ENCODE assay signal across 9 mouse cellular contexts in genomic region chr16:56886616-56887116, GRCm38 (mm10). TPM values are rescaled to one million over a fixed set of nuclear protein-coding genes. Genes with fewer than 3 reads are reported as not detected.
DNase-seq lines count a peak whose midpoint lies in the region; ATAC-seq and TF ChIP-seq lines count a peak whose summit lies in the region.
"Had no signal": no experiment of that assay in that cellular context is flagged by ENCODE, and none has a peak within 500 bp of the region (broad histone marks: within the 10 kb centered on the region; RNA-seq: fewer than 3 reads in every experiment).

No protein-coding gene starts in this region.

- no peaks in the 10 kb centered on the region for H3K36me3 ChIP-seq in heart, postnatal 0 days (replicated peaks; ENCODE audit: control insufficient read depth, insufficient read depth, low read length)
- H3K36me3 ChIP-seq in embryonic facial prominence, embryonic 12.5 days, result no peaks in the 10 kb centered on the region
- no peaks in the 10 kb centered on the region for H3K36me3 ChIP-seq in intestine, embryonic 16.5 days (ENCODE audit: control insufficient read depth, insufficient read depth, low read length)
- no peaks in the 10 kb centered on the region for H3K36me3 ChIP-seq in neural tube, embryonic 13.5 days
- H3K36me3 ChIP-seq: G1E had no signal

- no peaks in the 10 kb centered on the region for H3K4me1 ChIP-seq in heart, postnatal 0 days (ENCODE audit: control insufficient read depth, insufficient read depth)
- H3K4me1 ChIP-seq in embryonic facial prominence, embryonic 12.5 days, result no peaks in the 10 kb centered on the region
- H3K4me1 ChIP-seq in intestine, embryonic 16.5 days (ENCODE audit: control insufficient read depth, insufficient read depth, low read length), result no peaks in the 10 kb centered on the region
- H3K4me1 ChIP-seq in neural tube, embryonic 13.5 days (replicated peaks), result peaks cover 8% of the 10 kb centered on the region; the same call in 1 of the 2 replicates

- TF ChIP-seq CTCF in heart, postnatal 0 days (IDR thresholded peaks at IDR 0.05; ENCODE audit: low read depth), result no peak

- WGBS in heart, postnatal 0 days, result 25% methylated on average over 9 of the region's 9 CpGs
- WGBS in embryonic facial prominence, embryonic 12.5 days, result 25% methylated on average over 9 of the region's 9 CpGs
- 28% methylated on average over 9 of the region's 9 CpGs for WGBS in intestine, embryonic 16.5 days
- 30% methylated on average over 9 of the region's 9 CpGs for WGBS in neural tube, embryonic 13.5 days

- no peak overlapping the region for H3K27ac ChIP-seq in heart, postnatal 0 days (ENCODE audit: low read depth)
- no peak overlapping the region for H3K27ac ChIP-seq in embryonic facial prominence, embryonic 12.5 days
- H3K27ac ChIP-seq in intestine, embryonic 16.5 days (ENCODE audit: low read length), result no peak overlapping the region
- H3K27ac ChIP-seq in neural tube, embryonic 13.5 days (replicated peaks), result no peak overlapping the region

- no peak for DNase-seq in heart, postnatal 0 days (ENCODE audit: low spot score)
- DNase-seq in heart, adult 11 months, result no peak
- DNase-seq in left cerebral cortex, adult 11 months (ENCODE audit: low spot score), result no peak
- DNase-seq in yolk sac, embryonic 10.5 days (ENCODE audit: low spot score), result no peak
- DNase-seq in layer of hippocampus, postnatal 25 days (ENCODE audit: extremely low spot score in 1 of 2, low spot score in 1 of 2), result no peak

- H3K27me3 ChIP-seq in heart, postnatal 0 days (ENCODE audit: control insufficient read depth, insufficient read depth, low read length), result no peaks in the 10 kb centered on the region
- no peaks in the 10 kb centered on the region for H3K27me3 ChIP-seq in embryonic facial prominence, embryonic 12.5 days
- H3K27me3 ChIP-seq in intestine, embryonic 16.5 days (replicated peaks; ENCODE audit: control insufficient read depth, insufficient read depth, low read length), result no peaks in the 10 kb centered on the region
- no peaks in the 10 kb centered on the region for H3K27me3 ChIP-seq in neural tube, embryonic 13.5 days

- ATAC-seq in heart, postnatal 0 days (ENCODE audit: insufficient read depth, low read depth), result no peak
- no peak for ATAC-seq in embryonic facial prominence, embryonic 12.5 days (ENCODE audit: insufficient number of reproducible peaks, insufficient read depth, low FRiP score, low TSS enrichment)
- no peak for ATAC-seq in intestine, embryonic 16.5 days
- no peak for ATAC-seq in neural tube, embryonic 13.5 days (ENCODE audit: low read depth)

- no peaks in the 10 kb centered on the region for H3K9me3 ChIP-seq in heart, postnatal 0 days (replicated peaks; ENCODE audit: control insufficient read depth, low read length)
- H3K9me3 ChIP-seq in embryonic facial prominence, embryonic 12.5 days, result no peaks in the 10 kb centered on the region
- no peaks in the 10 kb centered on the region for H3K9me3 ChIP-seq in intestine, embryonic 16.5 days (ENCODE audit: control insufficient read depth, low read length)
- no peaks in the 10 kb centered on the region for H3K9me3 ChIP-seq in neural tube, embryonic 13.5 days
- H3K9me3 ChIP-seq: G1E had no signal

- no peak for TF ChIP-seq EP300 in heart, postnatal 0 days (IDR thresholded peaks at IDR 0.05; ENCODE audit: low read depth)

- no peak overlapping the region for H3K9ac ChIP-seq in heart, postnatal 0 days (replicated peaks; ENCODE audit: low read depth, low read length)
- H3K9ac ChIP-seq in embryonic facial prominence, embryonic 12.5 days, result no peak overlapping the region
- no peak overlapping the region for H3K9ac ChIP-seq in intestine, embryonic 16.5 days (ENCODE audit: low read depth, low read length)
- peak overlapping the region; percentile 58 for H3K9ac ChIP-seq in neural tube, embryonic 13.5 days

- peak overlapping the region; percentile 54 for H3K4me3 ChIP-seq in heart, postnatal 0 days (ENCODE audit: low read depth, low read length)
- peak overlapping the region; percentile 51 for H3K4me3 ChIP-seq in embryonic facial prominence, embryonic 12.5 days
- peak overlapping the region; percentile 57 for H3K4me3 ChIP-seq in intestine, embryonic 16.5 days (ENCODE audit: low read length)
- H3K4me3 ChIP-seq in neural tube, embryonic 13.5 days, result peak overlapping the region; percentile 44

- H3K4me2 ChIP-seq in heart, postnatal 0 days (ENCODE audit: low read depth, low read length), result peak overlapping the region; percentile 73
- peak overlapping the region; percentile 57 for H3K4me2 ChIP-seq in embryonic facial prominence, embryonic 12.5 days (replicated peaks)
- H3K4me2 ChIP-seq in intestine, embryonic 16.5 days (ENCODE audit: low read depth, low read length), result peak overlapping the region; percentile 70
- H3K4me2 ChIP-seq in neural tube, embryonic 13.5 days, result peak overlapping the region; percentile 71

RNA-seq across cellular contexts. Expression of gene Tmem45a, which starts 0.7 kb away (rescaled TPM):
- total RNA-seq in heart, postnatal 0 days (2014; rRNA removed; ENCODE audit: low replicate concordance), result 8.1 and 10.7 TPM in 2 replicates
- 8.4 and 8.8 TPM in 2 replicates for polyA plus RNA-seq in heart, postnatal 0 days (2015; fragmentation: Nextera tagmentation; extraction: Ambion mirVana)
- 23.3 and 26.4 TPM in 2 replicates for polyA plus RNA-seq in embryonic facial prominence, embryonic 12.5 days (2016; fragmentation: Nextera tagmentation; extraction: Ambion mirVana)
- polyA plus RNA-seq in intestine, embryonic 16.5 days (2015; fragmentation: Nextera tagmentation; extraction: Ambion mirVana), result 27.0 and 29.8 TPM in 2 replicates
- 5.1 and 9.9 TPM in 2 replicates for polyA plus RNA-seq in neural tube, embryonic 13.5 days (2015; fragmentation: Nextera tagmentation; extraction: Ambion mirVana)
- under 1 TPM; 0.61 to 0.69 TPM for total RNA-seq in layer of hippocampus, postnatal 25 days (2021)
- polyA plus RNA-seq: G1E had no signal

RNA-seq across cellular contexts. Expression of gene Lnp1, which starts 41.2 kb away (rescaled TPM):
- not detected in 2 replicates for total RNA-seq in heart, postnatal 0 days (2014; rRNA removed; ENCODE audit: low replicate concordance)
- 0.25 TPM in 1 of 2 replicates, not detected in the other for polyA plus RNA-seq in heart, postnatal 0 days (2015; fragmentation: Nextera tagmentation; extraction: Ambion mirVana)
- polyA plus RNA-seq in embryonic facial prominence, embryonic 12.5 days (2016; fragmentation: Nextera tagmentation; extraction: Ambion mirVana), result not detected in 2 replicates
- not detected in 2 replicates for polyA plus RNA-seq in intestine, embryonic 16.5 days (2015; fragmentation: Nextera tagmentation; extraction: Ambion mirVana)
- polyA plus RNA-seq in neural tube, embryonic 13.5 days (2015; fragmentation: Nextera tagmentation; extraction: Ambion mirVana), result not detected in 2 replicates
- 1 to 10 TPM; 1.2 to 1.6 TPM for total RNA-seq in layer of hippocampus, postnatal 25 days (2021)
- total RNA-seq: G1E had no signal
- polyA plus RNA-seq: G1E had no signal
